Mouse (Mus musculus) bone marrow macrophage, adult 2 months (primary cell): ENCODE measurements around the gene Fgd3. TPM values are rescaled to one million over a fixed set of nuclear protein-coding genes. Genes with fewer than 3 reads are reported as not detected.
A peak's percentile ranks its signal among the peaks of the same experiment; 100 is the strongest.

Experiments used
- H3K27ac ChIP-seq: 2 replicates; pipeline ENCODE4 v1.5.1; 2012; ENCODE audit warnings: low read depth, low read length; ENCODE audit not compliant: insufficient read depth
- H3K4me1 ChIP-seq: 2 replicates; pipeline ENCODE4 v1.6.1; 2012; ENCODE audit warnings: low read length; ENCODE audit not compliant: control insufficient read depth, insufficient read depth
- H3K4me3 ChIP-seq: 2 replicates; pipeline ENCODE4 v1.5.1; 2012; ENCODE audit warnings: mild to moderate bottlenecking, low read length, moderate library complexity; ENCODE audit not compliant: insufficient read depth
- CTCF ChIP-seq: IDR thresholded peaks from 2 replicates; pipeline ENCODE4 v1.5.1; 2012; ENCODE audit warnings: low read depth, mild to moderate bottlenecking, low read length, moderate library complexity
- POLR2A ChIP-seq: IDR thresholded peaks from 2 replicates; pipeline ENCODE4 v1.6.1; 2012; ENCODE audit warnings: mild to moderate bottlenecking, low read depth, low read length, borderline replicate concordance
- polyA plus RNA-seq: library from polyadenylated mRNA; stranded (reverse); fragments of >200 nt; gene quantifications from 2 replicates; pipeline ENCODE4 v1.2.4, GENCODE M21; 2012; ENCODE audit not compliant: missing spikeins, insufficient read depth, insufficient read length

The Fgd3 gene
- polyA plus RNA-seq, 1 experiment: 88.6 TPM

DNA sequence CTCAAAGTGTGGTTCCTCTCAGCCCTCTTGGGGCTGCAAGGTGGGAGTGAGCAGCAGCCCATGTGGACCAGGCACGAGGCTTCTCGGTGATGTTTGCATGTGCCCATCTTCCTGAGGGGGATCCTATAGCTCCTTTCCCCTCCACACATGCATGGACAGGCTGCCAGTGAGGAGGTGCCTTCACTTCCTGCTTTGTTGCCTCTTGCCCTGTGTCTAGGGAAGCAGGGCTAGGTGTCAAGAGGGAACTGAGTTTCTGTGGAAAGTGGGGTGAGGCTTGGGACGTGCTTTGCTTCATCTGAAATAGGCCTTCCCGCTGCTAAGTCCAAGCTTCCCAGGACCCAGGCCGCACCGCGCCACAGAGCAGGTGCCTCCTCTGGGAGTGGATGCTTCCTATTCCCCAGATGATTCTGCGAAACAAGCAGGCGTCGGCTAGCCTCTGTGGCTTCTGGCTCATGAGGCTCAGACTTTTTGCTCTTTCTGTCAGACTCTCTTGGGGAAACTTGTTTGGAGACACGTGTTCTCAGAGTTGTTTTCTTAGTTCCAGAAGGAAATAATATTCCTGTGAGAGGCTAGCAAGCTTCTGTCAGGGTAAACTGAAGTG, 35.5 kb upstream of the Fgd3 start:
- peaks cover 54% of the 10 kb centered on the region for H3K4me1 ChIP-seq
- no peak overlapping the region for H3K4me3 ChIP-seq
- no peak overlapping the region for H3K27ac ChIP-seq

DNA sequence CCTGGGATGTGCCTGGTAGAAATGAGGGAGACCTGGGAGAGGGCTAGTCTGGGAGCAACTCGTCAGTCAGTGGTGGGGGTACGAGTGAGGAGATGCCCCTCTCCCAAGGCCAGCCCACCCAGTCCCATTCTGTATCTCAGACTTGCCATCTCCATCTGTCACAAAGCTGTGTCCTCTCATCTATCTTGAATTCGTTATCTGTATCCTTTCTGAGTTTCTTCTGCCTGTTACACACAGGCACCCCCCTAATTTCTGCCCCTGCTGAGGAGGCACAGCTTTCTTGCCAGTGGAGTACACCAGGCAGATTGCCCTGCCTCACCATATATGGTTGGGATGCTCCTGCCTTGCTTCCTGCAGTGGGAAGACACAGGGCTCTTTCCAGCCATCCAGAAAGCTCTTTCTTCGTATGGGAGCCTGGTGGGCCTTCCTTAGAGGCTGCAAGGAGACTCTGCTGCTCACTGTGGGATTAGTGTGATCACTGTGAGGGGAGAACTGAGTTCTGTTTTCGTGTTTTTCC, 33.9 kb upstream of the Fgd3 start:
- Histone ChIP-seq H3K4me1 (peaks cover 62% of the 10 kb centered on the region), H3K27ac (no peak overlapping the region), H3K4me3 (no peak overlapping the region)
- TF ChIP-seq POLR2A (no peak), CTCF (no peak)

More for the DNA sequence above, 35.5 kb upstream of the Fgd3 start:
- TF ChIP-seq CTCF: no peak
- no peak for TF ChIP-seq POLR2A

DNA sequence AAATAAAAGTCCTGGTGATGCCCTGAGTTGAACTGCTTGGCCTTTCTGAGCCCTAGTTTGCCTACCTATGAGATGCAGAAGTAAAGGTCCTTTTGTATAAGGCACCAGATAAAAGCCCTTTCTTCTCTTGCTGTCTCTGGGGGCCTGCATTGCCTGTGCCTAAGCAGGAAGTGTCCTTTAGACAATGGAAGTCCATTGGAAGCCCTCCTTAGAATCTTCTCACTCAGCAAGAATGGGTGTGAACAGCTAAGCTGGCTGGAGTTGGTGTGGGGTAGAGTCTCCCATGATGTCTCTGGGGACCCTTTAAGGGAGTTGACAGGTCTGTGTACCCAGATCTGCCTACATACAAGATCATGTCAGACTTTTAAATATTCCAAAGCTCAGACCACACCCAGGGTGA, 33.3 kb upstream of the Fgd3 start:
- Histone ChIP-seq H3K4me1 (peaks cover 66% of the 10 kb centered on the region), H3K27ac (no peak overlapping the region), H3K4me3 (no peak overlapping the region)
- TF ChIP-seq CTCF (no peak), POLR2A (no peak)

DNA sequence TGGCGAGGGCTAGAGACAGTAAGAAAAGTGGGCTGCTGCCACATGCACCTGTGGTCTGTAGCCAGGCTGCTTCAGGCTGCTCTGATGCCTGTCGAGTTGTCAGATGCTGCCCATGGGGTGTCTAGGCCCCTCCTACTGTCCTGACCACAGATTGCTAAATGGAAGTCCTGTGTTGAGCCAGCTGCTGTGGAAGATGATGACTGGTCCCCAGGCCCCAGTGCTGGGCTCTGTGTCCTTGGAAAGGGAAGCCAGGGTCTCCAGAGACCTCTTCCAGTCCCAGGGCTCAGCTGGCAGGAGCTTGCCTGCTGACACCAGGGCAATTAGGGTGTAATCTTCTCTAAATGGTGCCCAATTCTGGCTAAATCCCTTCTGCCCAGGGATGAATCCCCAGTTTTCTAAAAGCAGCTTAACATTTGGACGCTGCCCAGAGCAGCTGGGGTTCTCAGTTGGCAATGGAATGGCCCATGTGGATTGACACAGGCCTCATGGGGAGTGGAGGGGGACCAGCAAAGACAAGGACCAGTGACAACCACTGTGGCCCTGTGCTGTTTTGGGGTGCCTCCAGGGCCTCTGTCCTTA, 32.6 kb upstream of the Fgd3 start:
- H3K4me1 ChIP-seq: peaks cover 73% of the 10 kb centered on the region
- TF ChIP-seq CTCF (no peak), POLR2A (no peak)
- no peak overlapping the region for H3K27ac ChIP-seq
- no peak overlapping the region for H3K4me3 ChIP-seq

DNA sequence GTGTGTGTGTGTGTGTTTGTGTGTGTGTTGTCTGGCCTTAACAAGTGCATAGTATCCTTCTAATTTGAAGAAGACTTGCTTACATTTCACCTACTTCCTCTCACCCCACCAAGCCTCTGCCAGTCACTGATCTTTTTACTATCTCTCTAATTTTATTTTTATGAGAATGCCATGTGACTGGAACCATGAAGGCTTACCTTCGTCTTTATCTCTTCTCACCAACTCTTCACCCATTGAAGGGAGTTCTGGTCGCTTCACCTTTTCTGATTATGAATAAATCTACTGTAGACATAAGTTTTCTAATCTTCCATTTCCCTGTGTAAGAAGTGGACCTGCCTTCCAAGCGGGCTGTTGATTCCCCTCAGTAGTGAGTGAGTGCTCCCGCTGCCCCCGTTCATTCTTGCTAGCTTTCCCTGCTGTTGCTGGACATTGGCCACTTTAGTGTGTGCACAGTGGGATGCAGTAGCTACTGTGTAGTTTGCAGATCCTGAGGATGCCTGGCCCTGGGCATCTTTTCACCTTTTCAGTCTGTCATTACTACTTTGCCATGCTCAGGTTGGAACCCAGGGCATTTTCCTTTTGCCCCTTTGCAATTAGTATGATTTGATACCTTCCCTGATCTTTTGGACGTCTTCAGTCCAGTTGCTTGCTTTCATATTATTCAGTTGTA, 29.9 kb upstream of the Fgd3 start:
- Histone ChIP-seq H3K27ac (no peak overlapping the region), H3K4me1 (peaks cover 69% of the 10 kb centered on the region), H3K4me3 (no peak overlapping the region)
- TF ChIP-seq POLR2A: no peak
- TF ChIP-seq CTCF: no peak

DNA sequence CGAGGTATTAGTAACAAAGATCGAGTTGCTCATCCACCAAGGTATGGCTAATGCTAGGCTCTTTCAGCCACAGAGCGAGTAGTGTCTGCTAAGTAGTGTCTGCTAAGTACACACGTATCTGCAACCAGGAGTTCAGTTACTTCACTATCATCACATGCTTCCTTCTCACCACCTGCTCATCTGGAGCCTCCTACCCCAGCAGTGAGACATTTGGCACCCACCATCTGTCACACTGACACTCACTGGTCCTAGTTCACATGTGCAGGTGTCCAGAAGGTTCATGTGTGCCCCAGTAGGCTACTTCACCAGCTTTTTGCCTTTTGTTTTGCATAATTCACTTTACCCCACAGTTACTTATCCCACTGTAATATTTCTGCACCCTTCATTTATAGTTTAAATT, 29.2 kb upstream of the Fgd3 start:
- Histone ChIP-seq H3K4me1 (peaks cover 72% of the 10 kb centered on the region), H3K4me3 (no peak overlapping the region), H3K27ac (no peak overlapping the region)
- no peak for TF ChIP-seq CTCF
- TF ChIP-seq POLR2A: no peak

DNA sequence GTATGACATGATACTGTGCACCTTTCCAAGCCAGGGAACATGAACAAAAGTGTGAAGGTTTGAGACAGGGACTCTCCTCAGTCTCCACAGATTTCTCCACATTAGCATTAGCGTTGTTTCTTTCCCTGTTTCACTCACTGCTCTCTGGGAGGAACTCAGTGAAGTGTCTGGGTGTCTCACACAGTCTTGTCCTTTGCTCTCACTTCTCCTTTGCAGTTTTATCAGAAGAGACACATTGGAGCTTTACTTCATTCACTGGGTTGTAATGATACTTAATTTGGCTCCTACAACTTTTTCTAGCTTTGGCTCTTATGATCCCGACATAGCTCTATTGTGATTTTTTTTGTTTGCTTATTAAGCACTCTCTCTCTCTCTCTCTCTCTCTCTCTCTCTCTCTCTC, 28.4 kb upstream of the Fgd3 start:
- Histone ChIP-seq H3K27ac (no peak overlapping the region), H3K4me3 (no peak overlapping the region), H3K4me1 (peaks cover 71% of the 10 kb centered on the region)
- TF ChIP-seq CTCF: no peak
- no peak for TF ChIP-seq POLR2A

DNA sequence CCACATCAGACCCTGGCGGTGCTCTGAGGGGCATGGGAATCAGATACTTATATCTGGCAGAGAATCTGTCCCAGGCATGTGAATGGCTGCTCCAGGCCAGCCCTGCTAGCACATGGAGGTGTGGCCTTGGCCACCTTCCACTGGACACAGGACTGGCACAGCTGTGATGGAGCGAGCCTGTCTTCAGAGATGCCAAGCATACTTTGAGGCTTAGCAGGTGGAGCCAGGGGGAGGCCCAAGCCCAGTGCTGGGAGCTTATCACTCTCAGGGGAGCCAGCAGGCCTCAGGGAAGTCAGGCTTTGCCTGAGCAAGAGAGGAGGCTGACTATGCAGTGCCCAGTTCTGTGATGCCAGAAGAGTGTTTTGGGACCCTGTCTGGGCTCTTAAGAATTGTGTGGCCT, 25.4 kb upstream of the Fgd3 start:
- peaks cover 58% of the 10 kb centered on the region for H3K4me1 ChIP-seq
- no peak for TF ChIP-seq POLR2A
- no peak for TF ChIP-seq CTCF
- H3K4me3 ChIP-seq: no peak overlapping the region
- no peak overlapping the region for H3K27ac ChIP-seq

DNA sequence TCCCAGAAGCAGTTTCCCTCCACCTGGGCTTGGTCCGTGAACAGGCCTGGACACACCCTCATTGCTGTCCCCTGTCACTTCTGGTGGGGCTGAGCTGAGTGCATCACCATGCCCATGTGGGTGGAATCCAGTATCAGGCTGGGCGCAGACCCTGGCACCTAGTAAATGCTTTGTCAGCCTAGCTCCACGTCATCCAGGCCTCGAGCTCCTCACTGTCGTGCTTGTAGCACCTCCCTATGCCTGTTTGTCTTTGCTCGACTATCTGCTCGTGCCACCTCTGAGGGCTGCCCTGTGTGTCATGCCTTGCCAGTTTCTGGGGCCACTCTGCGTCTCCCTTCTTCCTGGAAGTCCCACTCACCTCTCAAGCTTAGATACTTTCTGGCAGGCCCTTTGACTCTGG, 24.5 kb upstream of the Fgd3 start:
- H3K4me1 ChIP-seq: peaks cover 51% of the 10 kb centered on the region
- TF ChIP-seq POLR2A: no peak
- no peak for TF ChIP-seq CTCF
- no peak overlapping the region for H3K27ac ChIP-seq
- no peak overlapping the region for H3K4me3 ChIP-seq

DNA sequence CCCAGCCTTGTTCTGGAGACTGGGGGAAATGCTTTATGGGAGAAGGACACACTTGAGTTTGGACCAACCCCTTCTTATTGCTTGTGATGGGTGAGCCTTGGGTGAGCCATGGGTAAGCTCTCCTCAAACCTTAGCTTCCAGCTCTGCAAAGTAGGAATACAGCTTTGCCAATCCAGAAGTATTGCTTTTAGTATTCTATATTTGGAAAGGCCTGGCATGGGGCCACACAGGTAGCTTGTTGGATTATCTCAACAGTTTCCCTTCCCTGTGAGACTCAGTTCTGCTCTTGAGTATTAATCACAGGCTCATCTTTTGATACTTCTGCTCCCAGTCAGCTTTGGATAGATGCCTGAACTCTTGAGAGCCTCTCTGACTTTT, 22.6 kb upstream of the Fgd3 start:
- no peak overlapping the region for H3K27ac ChIP-seq
- H3K4me3 ChIP-seq: peak overlapping the region; percentile 90
- TF ChIP-seq POLR2A (no peak), CTCF (no peak)
- H3K4me1 ChIP-seq: peaks cover 37% of the 10 kb centered on the region
